Mouse (Mus musculus) intestine, embryonic 14.5 days (tissue): ENCODE results near the gene Gm13695. TPM values are rescaled to one million over a fixed set of nuclear protein-coding genes. Genes with fewer than 3 reads are reported as not detected.
"Not testable (repeated sequence)": the region's sequence is repeated elsewhere in the genome, so short reads cannot be mapped to it uniquely, and the experiment has no call there.

Experiments used
- ATAC-seq: fragments of 200-750 bp; cut with Nextera tagmentation; replicated peaks from 2 replicates; pipeline ENCODE4 v1.8.0; 2017; ENCODE audit warnings: low read depth, moderate number of reproducible peaks, moderate TSS enrichment, moderate library complexity; ENCODE audit not compliant: low FRiP score, low TSS enrichment
- DNase-seq: peaks from one replicate; pipeline ENCODE4 v3.0.0-alpha.2; 2018; ENCODE audit warnings: low spot score
- H3K27ac ChIP-seq: fragments of 300-500 bp; sonication (generic); 2 replicates; pipeline ENCODE4 v1.5.1; 2014; ENCODE audit warnings: low read depth, mild to moderate bottlenecking, control low read depth
- H3K27me3 ChIP-seq: fragments of 300-500 bp; sonication (generic); replicated peaks from 2 replicates; pipeline ENCODE4 v1.6.1; 2014; ENCODE audit warnings: low read length, control low read depth; ENCODE audit not compliant: control insufficient read depth, insufficient read depth
- H3K36me3 ChIP-seq: fragments of 300-500 bp; sonication (generic); 2 replicates; pipeline ENCODE4 v1.6.1; 2014; ENCODE audit warnings: low read length, control low read depth; ENCODE audit not compliant: control insufficient read depth, insufficient read depth
- H3K4me1 ChIP-seq: fragments of 300-500 bp; sonication (generic); replicated peaks from 2 replicates; pipeline ENCODE4 v1.6.1; 2014; ENCODE audit warnings: low read length, control low read depth, mixed read lengths; ENCODE audit not compliant: control insufficient read depth, insufficient read depth
- H3K4me2 ChIP-seq: fragments of 300-500 bp; sonication (generic); 2 replicates; pipeline ENCODE4 v1.6.1; 2014; ENCODE audit warnings: low read length
- H3K4me3 ChIP-seq: fragments of 300-500 bp; sonication (generic); 2 replicates; pipeline ENCODE4 v1.5.1; 2014; ENCODE audit warnings: low read depth, low read length, control low read depth, mixed read lengths
- H3K9ac ChIP-seq: fragments of 300-500 bp; sonication (generic); 2 replicates; pipeline ENCODE4 v1.6.1; 2014; ENCODE audit warnings: mild to moderate bottlenecking, low read length
- H3K9me3 ChIP-seq: fragments of 300-500 bp; sonication (generic); 2 replicates; pipeline ENCODE4 v1.6.1; 2016; ENCODE audit warnings: low read length, control low read depth; ENCODE audit not compliant: control insufficient read depth
- whole genome bisulfite sequencing: fragments of 180-500 bp; shearing (Covaris S2); extraction: QIAGEN DNeasy Blood & Tissue Kit; methylation state at CpG from one replicate; pipeline ENCODE4 v1.1.7; 2014; 5-methylcytosine and 5-hydroxymethylcytosine counted together
- polyA plus RNA-seq: library from polyadenylated mRNA; unstranded; fragments of >200 nt; fragmentation: Nextera tagmentation; extraction: Ambion mirVana; gene quantifications from 2 replicates; pipeline ENCODE4 v1.2.1, GENCODE M21; 2014

Gm13695 gene
- not detected in 2 replicates for polyA plus RNA-seq

DNA sequence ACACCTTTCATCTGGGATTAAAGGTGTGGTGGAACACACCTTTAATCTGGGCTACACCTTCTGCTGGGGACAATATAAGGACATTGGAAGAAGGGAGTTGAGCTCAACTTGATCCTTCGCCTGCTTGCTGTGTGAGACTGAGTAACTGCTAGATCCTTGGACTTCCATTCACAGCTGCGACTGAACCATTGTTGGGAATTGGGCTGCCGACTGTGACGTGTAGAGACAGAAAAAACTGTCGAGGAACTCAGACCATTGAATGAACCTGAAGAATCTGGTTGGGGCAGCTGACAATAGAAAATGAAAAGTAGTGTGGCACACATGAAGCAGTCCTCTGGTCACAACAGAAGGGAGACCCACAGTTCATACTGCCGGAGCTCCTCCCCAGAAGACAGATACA is at the start of gene Gm13695:
TSS of gene Gm13695 (plus strand) at position 301 of the 400 bp plus-strand sequence.
- H3K27ac ChIP-seq, H3K9me3 ChIP-seq, H3K27me3 ChIP-seq, H3K36me3 ChIP-seq, DNase-seq, H3K4me1 ChIP-seq, H3K4me3 ChIP-seq, ATAC-seq, H3K4me2 ChIP-seq, H3K9ac ChIP-seq: not testable (repeated sequence)
- WGBS: no CpG with 5 or more reads among the region's 6 CpGs

DNA sequence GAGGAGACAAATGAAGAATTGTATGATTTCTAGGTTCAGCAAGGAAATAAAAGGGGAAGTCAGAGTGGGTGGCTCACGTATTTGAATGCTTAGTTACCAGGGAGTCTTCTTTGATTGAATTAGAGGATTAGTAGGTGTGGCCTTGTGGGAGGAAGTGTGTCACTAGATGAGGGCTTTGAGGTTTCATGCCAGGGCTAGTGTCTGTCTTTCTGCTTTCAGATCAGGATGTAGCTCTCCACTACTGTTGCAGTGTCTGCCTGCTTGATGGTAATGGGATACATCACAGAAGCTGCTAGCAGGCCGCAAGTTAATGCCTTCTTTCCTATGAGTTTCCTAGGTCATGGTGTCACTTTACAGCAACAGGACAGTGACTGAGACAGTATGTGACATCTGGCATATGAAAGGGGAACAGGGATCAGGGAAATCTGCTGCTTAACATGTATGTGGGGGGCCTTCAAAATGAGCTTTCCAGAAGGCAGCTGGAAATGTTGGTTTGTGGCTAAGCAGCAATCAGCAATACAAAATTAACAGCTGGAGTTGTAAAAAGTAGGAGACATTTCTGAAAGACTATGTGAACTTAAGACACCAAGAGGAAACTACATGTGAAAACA is 37.5 kb upstream of the Gm13695 start:
- Histone ChIP-seq H3K9ac (no peak overlapping the region), H3K36me3 (no peaks in the 10 kb centered on the region), H3K4me3 (no peak overlapping the region), H3K27ac (no peak overlapping the region), H3K4me1 (no peaks in the 10 kb centered on the region), H3K9me3 (no peaks in the 10 kb centered on the region), H3K4me2 (no peak overlapping the region), H3K27me3 (no peaks in the 10 kb centered on the region)
- ATAC-seq (no peak), DNase-seq (no peak)
- WGBS: 49% methylated on average over 2 of the region's 2 CpGs

GRCm38 (mm10) chr2:83940931-83941361 is 26.2 kb upstream of the Gm13695 start, which contains the start of gene Zswim2:
Gene Zswim2, minus strand, starts transcription at chr2:83941228.
- H3K9ac ChIP-seq: no peak within 1 kb of the TSS
- WGBS: 2% methylated on average over 20 of the region's 20 CpGs
- no peak within 1 kb of the TSS for H3K27ac ChIP-seq
- no peaks in the 10 kb centered on the region for H3K27me3 ChIP-seq
- DNase-seq (peak; percentile 74), ATAC-seq (peak; percentile 47)
- H3K4me3 ChIP-seq: peak within 1 kb of the TSS; percentile 16; the same call in 1 of the 2 replicates
- H3K4me1 ChIP-seq: no peaks in the 10 kb centered on the region
- H3K36me3 ChIP-seq: no peaks in the 10 kb centered on the region
- H3K9me3 ChIP-seq: no peaks in the 10 kb centered on the region
- H3K4me2 ChIP-seq: peak within 1 kb of the TSS; percentile 39

DNA sequence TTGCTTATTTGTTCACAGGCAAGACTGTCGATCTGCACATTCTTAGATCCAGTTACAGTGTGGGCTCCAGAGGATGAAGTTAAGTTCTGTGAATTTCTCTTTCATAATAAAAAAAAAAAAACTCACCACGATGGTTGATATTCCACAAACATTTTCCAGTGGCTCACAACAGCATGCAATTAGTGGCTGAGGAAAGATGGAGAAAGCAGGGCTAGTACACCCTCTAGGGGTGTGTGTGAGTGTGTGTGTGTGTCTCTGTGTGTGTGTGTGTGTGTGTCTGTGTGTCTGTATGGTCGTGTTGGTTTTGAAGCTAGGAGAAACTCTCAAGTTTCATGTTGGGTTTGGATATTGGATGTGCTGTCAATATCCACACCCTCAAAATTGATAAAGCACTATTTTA is 25.7 kb upstream of the Gm13695 start:
- Histone ChIP-seq H3K36me3 (no peaks in the 10 kb centered on the region), H3K27me3 (no peaks in the 10 kb centered on the region), H3K9ac (no peak overlapping the region), H3K27ac (no peak overlapping the region), H3K9me3 (no peaks in the 10 kb centered on the region), H3K4me2 (peak overlapping the region; percentile 39), H3K4me1 (no peaks in the 10 kb centered on the region), H3K4me3 (0 out of 2 replicates have a peak overlapping the region, but pooled peaks have one; percentile 16)
- ATAC-seq: no peak
- 50% methylated on average over 3 of the region's 3 CpGs for WGBS
- no peak for DNase-seq

DNA sequence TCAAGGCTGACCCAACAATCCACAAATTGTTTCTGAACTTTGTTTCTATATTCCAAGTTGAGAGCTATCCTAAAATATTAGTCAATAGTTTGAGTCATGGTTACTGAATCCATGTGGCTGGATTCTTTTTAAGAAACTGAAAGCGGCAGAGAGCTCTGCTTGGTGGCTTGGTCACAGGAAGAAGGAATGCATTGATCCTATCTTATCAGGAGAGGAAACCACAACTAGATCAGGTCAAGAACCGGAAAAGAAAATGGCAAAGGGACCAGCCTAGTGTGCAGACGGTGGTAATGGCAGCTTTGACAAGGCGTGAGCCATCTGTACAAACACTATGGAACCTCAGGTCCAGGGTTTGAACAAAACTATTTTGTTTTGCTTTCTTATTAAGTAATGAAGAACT is 25.3 kb upstream of the Gm13695 start:
- Histone ChIP-seq H3K4me3 (no peak overlapping the region), H3K4me1 (no peaks in the 10 kb centered on the region), H3K4me2 (no peak overlapping the region), H3K27me3 (no peaks in the 10 kb centered on the region), H3K9ac (no peak overlapping the region), H3K27ac (no peak overlapping the region), H3K36me3 (no peaks in the 10 kb centered on the region), H3K9me3 (no peaks in the 10 kb centered on the region)
- DNase-seq (no peak), ATAC-seq (no peak)
- WGBS: 73% methylated on average over 4 of the region's 4 CpGs

DNA sequence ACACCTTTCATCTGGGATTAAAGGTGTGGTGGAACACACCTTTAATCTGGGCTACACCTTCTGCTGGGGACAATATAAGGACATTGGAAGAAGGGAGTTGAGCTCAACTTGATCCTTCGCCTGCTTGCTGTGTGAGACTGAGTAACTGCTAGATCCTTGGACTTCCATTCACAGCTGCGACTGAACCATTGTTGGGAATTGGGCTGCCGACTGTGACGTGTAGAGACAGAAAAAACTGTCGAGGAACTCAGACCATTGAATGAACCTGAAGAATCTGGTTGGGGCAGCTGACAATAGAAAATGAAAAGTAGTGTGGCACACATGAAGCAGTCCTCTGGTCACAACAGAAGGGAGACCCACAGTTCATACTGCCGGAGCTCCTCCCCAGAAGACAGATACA is 11.7 kb upstream of the Gm13695 start, which contains the start of gene Gm13698:
TSS of gene Gm13698 (plus strand) at position 301 of the 400 bp plus-strand sequence.
- H3K4me3 ChIP-seq: not testable (repeated sequence)
- no CpG with 5 or more reads among the region's 6 CpGs for WGBS

GRCm38 (mm10) chr2:83961203-83961602 is 5.9 kb upstream of the Gm13695 start, which contains the start of gene Gm13693:
Gene Gm13693, plus strand, starts transcription at chr2:83961503.
- not testable (repeated sequence) for H3K27ac ChIP-seq, H3K4me3 ChIP-seq, DNase-seq, H3K9me3 ChIP-seq, H3K9ac ChIP-seq, H3K4me2 ChIP-seq, H3K36me3 ChIP-seq, H3K4me1 ChIP-seq, H3K27me3 ChIP-seq, ATAC-seq
- no CpG with 5 or more reads among the region's 6 CpGs for WGBS

More for the DNA sequence above, 11.7 kb upstream of the Gm13695 start, which contains the start of gene Gm13698:
- not testable (repeated sequence) for H3K4me1 ChIP-seq, H3K27me3 ChIP-seq, H3K36me3 ChIP-seq, H3K4me2 ChIP-seq, H3K27ac ChIP-seq, ATAC-seq, H3K9me3 ChIP-seq, DNase-seq, H3K9ac ChIP-seq

- H3K9ac ChIP-seq, H3K4me1 ChIP-seq, H3K27me3 ChIP-seq, H3K4me3 ChIP-seq, ATAC-seq, DNase-seq, H3K9me3 ChIP-seq, H3K27ac ChIP-seq, H3K36me3 ChIP-seq, H3K4me2 ChIP-seq: not testable (repeated sequence)
- WGBS: no CpG with 5 or more reads among the region's 6 CpGs
Observed at GRCm38 (mm10) chr2:83972823-83973222, 5.7 kb downstream of the Gm13695 start, which contains the start of gene Gm13696. Gene Gm13696, plus strand, starts transcription at chr2:83973123.

- WGBS: no CpG with 5 or more reads among the region's 6 CpGs
- not testable (repeated sequence) for H3K27me3 ChIP-seq, ATAC-seq, H3K4me3 ChIP-seq, H3K4me2 ChIP-seq, H3K9ac ChIP-seq, H3K9me3 ChIP-seq, H3K36me3 ChIP-seq, H3K4me1 ChIP-seq, DNase-seq, H3K27ac ChIP-seq
Observed at GRCm38 (mm10) chr2:83978633-83979032, 11.5 kb downstream of the Gm13695 start, which contains the start of gene Gm13694. Gene Gm13694, plus strand, starts transcription at chr2:83978933.
